Mouse (Mus musculus) limb, embryonic 14.5 days (tissue): ENCODE data around the gene Gcc2. TPM values are rescaled to one million over a fixed set of nuclear protein-coding genes. Genes with fewer than 3 reads are reported as not detected.

Source experiments
- ATAC-seq: fragments of 200-750 bp; cut with Nextera tagmentation; 2 replicates; pipeline ENCODE4 v1.8.0; 2017; ENCODE audit warnings: low read depth, moderate number of reproducible peaks, moderate TSS enrichment; ENCODE audit not compliant: low FRiP score
- DNase-seq: peaks from one replicate; pipeline ENCODE4 v3.0.0-alpha.2; 2015; ENCODE audit warnings: low spot score
- H3K27ac ChIP-seq: fragments of 300-500 bp; sonication (generic); replicated peaks from 2 replicates; pipeline ENCODE4 v1.5.1; 2014; ENCODE audit warnings: low read depth, mild to moderate bottlenecking, low read length, moderate library complexity, mixed read lengths
- H3K27me3 ChIP-seq: fragments of 300-500 bp; sonication (generic); 2 replicates; pipeline ENCODE4 v1.6.1; 2014; ENCODE audit warnings: low read length, mixed read lengths; ENCODE audit not compliant: control insufficient read depth, insufficient read depth
- H3K36me3 ChIP-seq: fragments of 300-500 bp; sonication (generic); 2 replicates; pipeline ENCODE4 v1.6.1; 2014; ENCODE audit warnings: mild to moderate bottlenecking, low read length, moderate library complexity, mixed read lengths; ENCODE audit not compliant: control insufficient read depth, insufficient read depth
- H3K4me1 ChIP-seq: fragments of 300-500 bp; sonication (generic); 2 replicates; pipeline ENCODE4 v1.6.1; 2014; ENCODE audit warnings: antibody characterized with exemption, low read length, mixed read lengths; ENCODE audit not compliant: control insufficient read depth, insufficient read depth
- H3K4me2 ChIP-seq: fragments of 300-500 bp; sonication (generic); replicated peaks from 2 replicates; pipeline ENCODE4 v1.6.1; 2014; ENCODE audit warnings: low read depth, mild to moderate bottlenecking, low read length, moderate library complexity; ENCODE audit not compliant: severe bottlenecking
- H3K4me3 ChIP-seq: fragments of 300-500 bp; sonication (generic); replicated peaks from 2 replicates; pipeline ENCODE4 v1.5.1; 2014; ENCODE audit warnings: low read length
- H3K9ac ChIP-seq: fragments of 300-500 bp; sonication (generic); 2 replicates; pipeline ENCODE4 v1.6.1; 2014; ENCODE audit warnings: mild to moderate bottlenecking, low read depth, low read length, moderate library complexity; ENCODE audit not compliant: severe bottlenecking
- H3K9me3 ChIP-seq: fragments of 300-500 bp; sonication (generic); 2 replicates; pipeline ENCODE4 v1.6.1; 2016; ENCODE audit warnings: low read length; ENCODE audit not compliant: control insufficient read depth
- POLR2A ChIP-seq: fragments of 200-500 bp; IDR thresholded peaks from 2 replicates; pipeline ENCODE4 v1.8.0; 2012; ENCODE audit warnings: inconsistent platforms, mild to moderate bottlenecking, moderate library complexity, borderline replicate concordance; ENCODE audit not compliant: insufficient read depth, insufficient read length; ENCODE audit errors: extremely low read depth
- WGBS: fragments of 180-500 bp; shearing (Covaris S2); extraction: QIAGEN DNeasy Blood & Tissue Kit; methylation state at CpG from one replicate; pipeline ENCODE4 v1.1.7; 2014; 5-methylcytosine and 5-hydroxymethylcytosine counted together
- polyA plus RNA-seq, 2 experiments: library from polyadenylated mRNA; depleted of rRNA in 1 of 2; stranded (reverse) in 1 of 2; unstranded in 1 of 2; fragments of >200 nt; fragmentation: Nextera tagmentation in 1 of 2; extraction: Ambion mirVana in 1 of 2; gene quantifications; 2 replicates each; pipeline versions ENCODE4 v1.2.1 to v1.2.3; 2012 to 2014

The Gcc2 gene
- polyA plus RNA-seq, 2 experiments: 29.3 to 42.5 TPM

GRCm38 (mm10) chr10:58306897-58307296, 51.6 kb downstream of the Gcc2 start:
- DNase-seq (no peak), ATAC-seq (no peak)
- H3K4me2 ChIP-seq: no peak overlapping the region
- no peak overlapping the region for H3K27ac ChIP-seq
- H3K9ac ChIP-seq: no peak overlapping the region
- 92% methylated on average over 3 of the region's 3 CpGs for WGBS
- no peaks in the 10 kb centered on the region for H3K27me3 ChIP-seq
- no peak overlapping the region for H3K4me3 ChIP-seq
- TF ChIP-seq POLR2A: no peak
- no peaks in the 10 kb centered on the region for H3K4me1 ChIP-seq
- peaks cover 50% of the 10 kb centered on the region for H3K36me3 ChIP-seq
- H3K9me3 ChIP-seq: no peaks in the 10 kb centered on the region

- no peaks in the 10 kb centered on the region for H3K27me3 ChIP-seq
- no peak overlapping the region for H3K4me2 ChIP-seq
- ATAC-seq (no peak), DNase-seq (no peak)
- H3K9ac ChIP-seq: no peak overlapping the region
- H3K36me3 ChIP-seq: peaks cover 43% of the 10 kb centered on the region
- H3K27ac ChIP-seq: no peak overlapping the region
- 80% methylated on average over 1 of the region's 1 CpGs for WGBS
- no peaks in the 10 kb centered on the region for H3K9me3 ChIP-seq
- no peak overlapping the region for H3K4me3 ChIP-seq
- no peak for TF ChIP-seq POLR2A
- H3K4me1 ChIP-seq: no peaks in the 10 kb centered on the region
Observed at GRCm38 (mm10) chr10:58310791-58311190, 55.5 kb downstream of the Gcc2 start.

- H3K36me3 ChIP-seq: peaks cover 37% of the 10 kb centered on the region
- ATAC-seq: no peak
- H3K27me3 ChIP-seq: no peaks in the 10 kb centered on the region
- H3K4me3 ChIP-seq: no peak overlapping the region
- no peaks in the 10 kb centered on the region for H3K4me1 ChIP-seq
- DNase-seq: no peak
- H3K9me3 ChIP-seq: no peaks in the 10 kb centered on the region
- H3K4me2 ChIP-seq: no peak overlapping the region
- no peak for TF ChIP-seq POLR2A
- H3K9ac ChIP-seq: no peak overlapping the region
- WGBS: 94% methylated on average over 5 of the region's 5 CpGs
- H3K27ac ChIP-seq: no peak overlapping the region
Observed at GRCm38 (mm10) chr10:58312887-58313286, 57.6 kb downstream of the Gcc2 start.

GRCm38 (mm10) chr10:58320881-58321280, 65.6 kb downstream of the Gcc2 start:
- H3K27me3 ChIP-seq: no peaks in the 10 kb centered on the region
- H3K4me1 ChIP-seq: peaks cover 8% of the 10 kb centered on the region
- ATAC-seq (no peak), DNase-seq (peak; percentile 20)
- H3K9ac ChIP-seq: no peak overlapping the region
- TF ChIP-seq POLR2A: no peak
- 80% methylated on average over 3 of the region's 3 CpGs for WGBS
- no peak overlapping the region for H3K4me3 ChIP-seq
- no peak overlapping the region for H3K4me2 ChIP-seq
- H3K27ac ChIP-seq: no peak overlapping the region
- H3K36me3 ChIP-seq: no peaks in the 10 kb centered on the region
- H3K9me3 ChIP-seq: no peaks in the 10 kb centered on the region

GRCm38 (mm10) chr10:58322361-58323027, 67.2 kb downstream of the Gcc2 start:
- no peak for TF ChIP-seq POLR2A
- ATAC-seq: no peak
- Histone ChIP-seq H3K27ac (peak overlapping the region; percentile 87), H3K4me1 (peaks cover 13% of the 10 kb centered on the region), H3K36me3 (no peaks in the 10 kb centered on the region), H3K4me2 (peak overlapping the region; percentile 57), H3K4me3 (peak overlapping the region; percentile 85), H3K9ac (peak overlapping the region; percentile 51), H3K9me3 (no peaks in the 10 kb centered on the region), H3K27me3 (no peaks in the 10 kb centered on the region)
- no peak for DNase-seq
- WGBS: 30% methylated on average over 6 of the region's 6 CpGs
